Mouse (Mus musculus): ENCODE measurements around the gene Tspyl2. TPM values are rescaled to one million over a fixed set of nuclear protein-coding genes. Genes with fewer than 3 reads are reported as not detected.
"Not testable (repeated sequence)": the region's sequence is repeated elsewhere in the genome, so short reads cannot be mapped to it uniquely, and the experiment has no call there.

Tspyl2 gene
- polyA plus RNA-seq, 1 experiment from 2014 or later = 23.4 TPM

GRCm38 (mm10) chrX:152320535-152320934 lies 21.7 kb downstream of the Tspyl2 start:
- Histone ChIP-seq H3K36me3 (ENCODE audit: control insufficient read depth, insufficient read depth, low read length) (no peaks in the 10 kb centered on the region), H3K4me1 (replicated peaks; ENCODE audit: control insufficient read depth, insufficient read depth, low read length) (no peaks in the 10 kb centered on the region), H3K27me3 (replicated peaks; ENCODE audit: control insufficient read depth, insufficient read depth, low read length) (0 out of 2 replicates have a peak, but pooled peaks cover 4% of the 10 kb centered on the region), H3K27ac (ENCODE audit: low read depth) (no peak overlapping the region), H3K9me3 (ENCODE audit: control insufficient read depth, low read length) (no peaks in the 10 kb centered on the region), H3K9ac (ENCODE audit: low read length) (no peak overlapping the region), H3K4me2 (ENCODE audit: low read length) (no peak overlapping the region), H3K4me3 (ENCODE audit: low read depth, low read length) (no peak overlapping the region)
- 67% methylated on average over 4 of the region's 4 CpGs for WGBS
- ATAC-seq (replicated peaks; ENCODE audit: low FRiP score, low TSS enrichment, low read depth) = no peak
- no peak for DNase-seq (ENCODE audit: low spot score)

- no peak for DNase-seq (ENCODE audit: low spot score)
- Histone ChIP-seq H3K9ac (ENCODE audit: low read length) (no peak overlapping the region), H3K36me3 (ENCODE audit: control insufficient read depth, insufficient read depth, low read length) (no peaks in the 10 kb centered on the region)
These were observed 34.3 kb downstream of the Tspyl2 start for GRCm38 (mm10) chrX:152307942-152308341.

GRCm38 (mm10) chrX:152307371-152307770 lies 34.9 kb downstream of the Tspyl2 start:
- DNase-seq (ENCODE audit: low spot score) (no peak), ATAC-seq (replicated peaks; ENCODE audit: low FRiP score, low TSS enrichment, low read depth) (no peak)
- H3K4me3 ChIP-seq (ENCODE audit: low read depth, low read length) = no peak overlapping the region
- H3K36me3 ChIP-seq (ENCODE audit: control insufficient read depth, insufficient read depth, low read length) = no peaks in the 10 kb centered on the region
- H3K27me3 ChIP-seq (replicated peaks; ENCODE audit: control insufficient read depth, insufficient read depth, low read length) = 0 out of 2 replicates have a peak, but pooled peaks cover 4% of the 10 kb centered on the region
- H3K4me2 ChIP-seq (ENCODE audit: low read length) = no peak overlapping the region
- H3K9me3 ChIP-seq (ENCODE audit: control insufficient read depth, low read length) = no peaks in the 10 kb centered on the region
- no peak overlapping the region for H3K9ac ChIP-seq (ENCODE audit: low read length)
- H3K27ac ChIP-seq (ENCODE audit: low read depth) = no peak overlapping the region
- no peaks in the 10 kb centered on the region for H3K4me1 ChIP-seq (replicated peaks; ENCODE audit: control insufficient read depth, insufficient read depth, low read length)

More at GRCm38 (mm10) chrX:152307942-152308341, 34.3 kb downstream of the Tspyl2 start:
- H3K4me1 ChIP-seq (replicated peaks; ENCODE audit: control insufficient read depth, insufficient read depth, low read length) = no peaks in the 10 kb centered on the region
- H3K9me3 ChIP-seq (ENCODE audit: control insufficient read depth, low read length) = no peaks in the 10 kb centered on the region
- no peak overlapping the region for H3K4me3 ChIP-seq (ENCODE audit: low read depth, low read length)
- no peak overlapping the region for H3K4me2 ChIP-seq (ENCODE audit: low read length)
- 0 out of 2 replicates have a peak, but pooled peaks cover 4% of the 10 kb centered on the region for H3K27me3 ChIP-seq (replicated peaks; ENCODE audit: control insufficient read depth, insufficient read depth, low read length)
- no peak for ATAC-seq (replicated peaks; ENCODE audit: low FRiP score, low TSS enrichment, low read depth)
- 61% methylated on average over 2 of the region's 2 CpGs for WGBS
- H3K27ac ChIP-seq (ENCODE audit: low read depth) = no peak overlapping the region

GRCm38 (mm10) chrX:152306224-152306623 lies 36.0 kb downstream of the Tspyl2 start:
- DNase-seq (ENCODE audit: low spot score) (no peak), ATAC-seq (replicated peaks; ENCODE audit: low FRiP score, low TSS enrichment, low read depth) (no peak)
- no peak overlapping the region for H3K4me3 ChIP-seq (ENCODE audit: low read depth, low read length)
- no peak overlapping the region for H3K4me2 ChIP-seq (ENCODE audit: low read length)
- H3K36me3 ChIP-seq (ENCODE audit: control insufficient read depth, insufficient read depth, low read length) = no peaks in the 10 kb centered on the region
- no peaks in the 10 kb centered on the region for H3K9me3 ChIP-seq (ENCODE audit: control insufficient read depth, low read length)
- no peaks in the 10 kb centered on the region for H3K4me1 ChIP-seq (replicated peaks; ENCODE audit: control insufficient read depth, insufficient read depth, low read length)
- no peak overlapping the region for H3K9ac ChIP-seq (ENCODE audit: low read length)
- WGBS = 82% methylated on average over 2 of the region's 2 CpGs
- H3K27ac ChIP-seq (ENCODE audit: low read depth) = no peak overlapping the region
- 0 out of 2 replicates have a peak, but pooled peaks cover 4% of the 10 kb centered on the region for H3K27me3 ChIP-seq (replicated peaks; ENCODE audit: control insufficient read depth, insufficient read depth, low read length)

GRCm38 (mm10) chrX:152287026-152287425 lies 55.2 kb downstream of the Tspyl2 start:
- ATAC-seq (replicated peaks; ENCODE audit: low FRiP score, low TSS enrichment, low read depth); H3K27me3 ChIP-seq (replicated peaks; ENCODE audit: control insufficient read depth, insufficient read depth, low read length); DNase-seq (ENCODE audit: low spot score); H3K4me2 ChIP-seq (ENCODE audit: low read length); H3K4me1 ChIP-seq (replicated peaks; ENCODE audit: control insufficient read depth, insufficient read depth, low read length); H3K27ac ChIP-seq (ENCODE audit: low read depth); H3K36me3 ChIP-seq (ENCODE audit: control insufficient read depth, insufficient read depth, low read length); H3K9me3 ChIP-seq (ENCODE audit: control insufficient read depth, low read length); H3K9ac ChIP-seq (ENCODE audit: low read length); H3K4me3 ChIP-seq (ENCODE audit: low read depth, low read length): not testable (repeated sequence)
- WGBS = 57% methylated on average over 1 of the region's 1 CpGs

Other genes with a start within 250 kb of the Tspyl2 start
- gene Iqsec2, start 198.2 kb downstream of the Tspyl2 start, polyA plus RNA-seq (2014; fragmentation: Nextera tagmentation; extraction: Ambion mirVana) = 3.4 and 3.5 TPM in 2 replicates
- gene Kdm5c, start 109.4 kb downstream of the Tspyl2 start, polyA plus RNA-seq (2014; fragmentation: Nextera tagmentation; extraction: Ambion mirVana) = 31.9 and 37.4 TPM in 2 replicates
- 14.9 and 18.5 TPM in 2 replicates for gene Kantr, start 14.9 kb downstream of the Tspyl2 start, polyA plus RNA-seq (2014; fragmentation: Nextera tagmentation; extraction: Ambion mirVana)
- gene Gpr173, start 26.3 kb upstream of the Tspyl2 start, polyA plus RNA-seq (2014; fragmentation: Nextera tagmentation; extraction: Ambion mirVana) = 3.9 and 4.2 TPM in 2 replicates
- not detected in 2 replicates for gene Cldn34a, start 220.9 kb upstream of the Tspyl2 start, polyA plus RNA-seq (2014; fragmentation: Nextera tagmentation; extraction: Ambion mirVana)